Mouse (Mus musculus): ENCODE measurements at regions not wholly inside any gene's neighbourhood (a gene's known extent, or its start where the extent isn't known, plus 50 kb on each side); places are given as distances from the start of the nearest gene placed in this dataset.
A peak's percentile ranks its signal among the peaks of the same experiment; 100 is the strongest.

GRCm38 (mm10) chr10:43706001-43706988 is 128.2 kb downstream of the Cd24a start:
- WGBS (ENCODE audit: insufficient replicate concordance) = 40% methylated on average over 17 of the region's 17 CpGs
- Histone ChIP-seq H3K4me2 (ENCODE audit: low read depth) (peak overlapping the region; percentile 62), H3K27me3 (ENCODE audit: control insufficient read depth, insufficient read depth, low read length) (no peaks in the 10 kb centered on the region), H3K27ac (no peak overlapping the region), H3K36me3 (replicated peaks; ENCODE audit: control insufficient read depth, insufficient read depth, low read depth) (no peaks in the 10 kb centered on the region), H3K4me1 (replicated peaks; ENCODE audit: control insufficient read depth in 2 of 2, insufficient read depth in 2 of 2, low read length in 1 of 2) (peaks cover 13 to 28% of the 10 kb centered on the region in 2 experiments), H3K4me3 (ENCODE audit: insufficient read depth in 1 of 2, low read depth in 2 of 2, low read length in 2 of 2) (peak overlapping the region; percentile 33 to 39; a peak in 3 of 4 replicates), H3K9ac (replicated peaks) (no peak overlapping the region; the same call in 1 of the 2 replicates), H3K9me3 (ENCODE audit: control insufficient read depth, low read length) (no peaks in the 10 kb centered on the region)
- DNase-seq (ENCODE audit: low read depth in 3 of 3, low spot score in 3 of 3) (peak in 1 of 3 experiments; percentile 37), ATAC-seq (ENCODE audit: insufficient read depth) (peak; percentile 44; the same call in 1 of the 2 replicates)
- TF ChIP-seq CTCF (IDR thresholded peaks at IDR 0.05; ENCODE audit: low read depth) = peak; percentile 68
- TF ChIP-seq EP300 (IDR thresholded peaks at IDR 0.05; ENCODE audit: low read depth) = no peak

DNA sequence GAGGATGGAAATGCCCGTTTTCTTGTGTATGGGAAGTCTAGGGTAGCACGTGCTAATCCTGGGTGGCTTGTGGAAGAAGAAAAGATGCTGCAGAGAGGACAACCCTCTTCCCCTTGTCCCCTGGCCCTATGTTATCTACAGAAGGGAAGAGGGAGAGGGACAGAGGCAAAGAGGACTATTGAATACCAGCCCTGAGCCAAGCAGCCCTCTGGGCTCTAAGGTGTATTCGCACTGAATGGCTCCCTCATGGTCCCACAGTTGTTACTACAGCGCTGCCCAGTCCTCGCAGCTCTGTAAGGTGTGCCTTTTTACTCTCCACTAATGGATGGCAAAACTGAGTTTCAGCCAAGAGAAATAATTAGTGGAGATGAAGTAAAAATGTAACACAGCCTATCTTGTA is 128.9 kb downstream of the Cd24a start:
- H3K4me1 ChIP-seq (replicated peaks; ENCODE audit: control insufficient read depth in 2 of 2, insufficient read depth in 2 of 2, low read length in 1 of 2) = peaks cover 12 to 28% of the 10 kb centered on the region in 2 experiments
- H3K27me3 ChIP-seq (ENCODE audit: control insufficient read depth, insufficient read depth, low read length) = no peaks in the 10 kb centered on the region
- no peak overlapping the region for H3K27ac ChIP-seq
- no peaks in the 10 kb centered on the region for H3K9me3 ChIP-seq (ENCODE audit: control insufficient read depth, low read length)
- WGBS (ENCODE audit: insufficient replicate concordance) = 71% methylated on average over 5 of the region's 5 CpGs
- DNase-seq (ENCODE audit: low read depth in 3 of 3, low spot score in 3 of 3) = no peak
- no peaks in the 10 kb centered on the region for H3K36me3 ChIP-seq (replicated peaks; ENCODE audit: control insufficient read depth, insufficient read depth, low read depth)
- ATAC-seq (ENCODE audit: insufficient read depth) = no peak
- H3K4me2 ChIP-seq (ENCODE audit: low read depth) = no peak overlapping the region
- TF ChIP-seq EP300 (IDR thresholded peaks at IDR 0.05; ENCODE audit: low read depth) (no peak), CTCF (IDR thresholded peaks at IDR 0.05; ENCODE audit: low read depth) (no peak)
- no peak overlapping the region for H3K4me3 ChIP-seq (ENCODE audit: insufficient read depth in 1 of 2, low read depth in 2 of 2, low read length in 2 of 2)
- H3K9ac ChIP-seq (replicated peaks) = no peak overlapping the region

DNA sequence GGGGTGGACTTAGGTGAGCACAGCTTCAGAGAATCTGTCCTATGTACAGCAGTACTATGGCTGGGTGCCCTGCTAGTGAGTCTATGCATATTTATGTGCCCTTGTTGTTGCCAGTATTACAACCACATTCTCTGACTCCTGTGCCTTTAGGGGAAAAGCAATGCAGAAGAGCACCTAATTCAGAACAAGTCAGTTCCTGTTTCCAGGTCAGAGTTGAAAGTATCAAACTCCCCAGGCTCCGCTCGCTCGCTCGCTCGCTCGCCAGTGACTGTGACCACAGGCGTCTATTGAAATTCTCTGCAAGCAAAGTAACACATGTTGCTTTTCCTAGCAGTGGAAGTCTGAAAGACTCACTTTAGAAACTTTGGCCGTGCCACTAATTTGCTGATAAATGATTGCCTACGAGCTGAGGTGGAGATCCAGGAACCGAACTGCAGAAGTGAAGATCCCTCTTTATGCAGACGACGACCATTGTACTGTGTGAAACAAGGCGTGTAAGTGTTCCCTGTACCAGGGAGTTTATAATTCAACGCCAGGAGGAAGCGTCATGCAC is 129.8 kb downstream of the Cd24a start:
- Histone ChIP-seq H3K9ac (replicated peaks) (no peak overlapping the region), H3K27me3 (ENCODE audit: control insufficient read depth, insufficient read depth, low read length) (no peaks in the 10 kb centered on the region), H3K9me3 (ENCODE audit: control insufficient read depth, low read length) (no peaks in the 10 kb centered on the region), H3K36me3 (replicated peaks; ENCODE audit: control insufficient read depth, insufficient read depth, low read depth) (no peaks in the 10 kb centered on the region), H3K4me1 (replicated peaks; ENCODE audit: control insufficient read depth in 2 of 2, insufficient read depth in 2 of 2, low read length in 1 of 2) (peaks cover 12 to 20% of the 10 kb centered on the region in 2 experiments), H3K4me2 (ENCODE audit: low read depth) (no peak overlapping the region), H3K27ac (no peak overlapping the region), H3K4me3 (ENCODE audit: insufficient read depth in 1 of 2, low read depth in 2 of 2, low read length in 2 of 2) (no peak overlapping the region)
- no peak for DNase-seq (ENCODE audit: low read depth in 3 of 3, low spot score in 3 of 3)
- ATAC-seq (ENCODE audit: insufficient read depth) = no peak
- WGBS (ENCODE audit: insufficient replicate concordance) = 59% methylated on average over 15 of the region's 15 CpGs
- TF ChIP-seq EP300 (IDR thresholded peaks at IDR 0.05; ENCODE audit: low read depth) = no peak
- TF ChIP-seq CTCF (IDR thresholded peaks at IDR 0.05; ENCODE audit: low read depth) = no peak

DNA sequence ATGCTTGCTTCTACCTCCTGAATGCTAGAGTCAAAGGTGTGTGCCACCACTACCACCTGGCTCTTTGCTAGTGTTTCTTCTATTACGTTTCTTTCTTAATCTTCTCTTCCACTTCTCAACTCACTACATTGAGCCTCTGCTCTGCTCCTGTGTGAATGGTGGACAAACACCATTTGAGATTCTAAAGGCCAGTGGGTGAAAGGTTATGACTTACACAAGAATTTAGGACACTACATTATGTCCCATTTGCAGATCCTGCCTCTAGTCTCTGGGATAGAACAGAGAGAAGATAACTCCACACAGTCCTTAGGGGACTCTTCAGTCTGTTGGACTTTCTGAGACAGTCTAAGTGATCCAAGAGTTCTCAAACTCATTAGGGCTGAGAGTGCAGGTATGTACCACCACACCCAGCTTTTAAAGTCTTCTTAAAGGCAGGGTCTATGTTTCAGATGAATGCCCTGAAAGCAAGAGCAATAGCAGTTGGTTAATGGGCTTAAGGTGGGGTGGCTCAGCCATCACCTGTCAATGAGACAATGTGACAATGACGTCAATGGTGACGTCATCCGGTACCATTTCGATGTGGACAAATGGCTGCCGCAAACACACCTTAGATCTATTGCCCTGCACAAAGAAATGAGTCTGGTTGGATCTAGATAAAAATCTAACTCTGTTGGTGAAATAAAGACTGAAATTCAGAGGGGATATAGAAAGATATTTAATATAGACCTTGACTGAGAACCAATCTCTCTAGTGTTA is 131.4 kb downstream of the Cd24a start:
- H3K27me3 ChIP-seq (ENCODE audit: control insufficient read depth, insufficient read depth, low read length) = no peaks in the 10 kb centered on the region
- WGBS (ENCODE audit: insufficient replicate concordance) = 87% methylated on average over 6 of the region's 6 CpGs

More for the DNA sequence above, 131.4 kb downstream of the Cd24a start:
- H3K36me3 ChIP-seq (replicated peaks; ENCODE audit: control insufficient read depth, insufficient read depth, low read depth) = no peaks in the 10 kb centered on the region
- H3K4me3 ChIP-seq (ENCODE audit: insufficient read depth in 1 of 2, low read depth in 2 of 2, low read length in 2 of 2) = no peak overlapping the region
- H3K4me2 ChIP-seq (ENCODE audit: low read depth) = no peak overlapping the region
- H3K4me1 ChIP-seq (replicated peaks; ENCODE audit: control insufficient read depth in 2 of 2, insufficient read depth in 2 of 2, low read length in 1 of 2) = peaks cover 12 to 20% of the 10 kb centered on the region in 2 experiments
- TF ChIP-seq CTCF (IDR thresholded peaks at IDR 0.05; ENCODE audit: low read depth) (no peak), EP300 (IDR thresholded peaks at IDR 0.05; ENCODE audit: low read depth) (no peak)
- no peak overlapping the region for H3K27ac ChIP-seq
- ATAC-seq (ENCODE audit: insufficient read depth) (no peak), DNase-seq (ENCODE audit: low read depth in 3 of 3, low spot score in 3 of 3) (no peak)
- no peak overlapping the region for H3K9ac ChIP-seq (replicated peaks)
- H3K9me3 ChIP-seq (ENCODE audit: control insufficient read depth, low read length) = no peaks in the 10 kb centered on the region
